Mouse (Mus musculus) frontal cortex, adult 2 months (tissue): ENCODE data around the gene Nmrk2. TPM values are rescaled to one million over a fixed set of nuclear protein-coding genes. Genes with fewer than 3 reads are reported as not detected.
A peak's percentile ranks its signal among the peaks of the same experiment; 100 is the strongest.
"Not testable (repeated sequence)": the region's sequence is repeated elsewhere in the genome, so short reads cannot be mapped to it uniquely, and the experiment has no call there.

Experiments used
- DNase-seq, 2 experiments: peaks; one replicate each; pipeline ENCODE4 v3.0.0; 2022; ENCODE audit warnings: low spot score in 1 of 2; ENCODE audit errors: extremely low spot score in 1 of 2
- polyA plus RNA-seq: library from polyadenylated mRNA; depleted of rRNA; stranded (reverse); fragments of >200 nt; gene quantifications from 2 replicates; pipeline ENCODE4 v1.2.3, GENCODE M21; 2012

The Nmrk2 gene
- polyA plus RNA-seq, 1 experiment, result 0.18 TPM

GRCm38 (mm10) chr10:81217267-81217666 is 15.4 kb upstream of the Nmrk2 start:
- DNase-seq, result not testable (repeated sequence)

DNA sequence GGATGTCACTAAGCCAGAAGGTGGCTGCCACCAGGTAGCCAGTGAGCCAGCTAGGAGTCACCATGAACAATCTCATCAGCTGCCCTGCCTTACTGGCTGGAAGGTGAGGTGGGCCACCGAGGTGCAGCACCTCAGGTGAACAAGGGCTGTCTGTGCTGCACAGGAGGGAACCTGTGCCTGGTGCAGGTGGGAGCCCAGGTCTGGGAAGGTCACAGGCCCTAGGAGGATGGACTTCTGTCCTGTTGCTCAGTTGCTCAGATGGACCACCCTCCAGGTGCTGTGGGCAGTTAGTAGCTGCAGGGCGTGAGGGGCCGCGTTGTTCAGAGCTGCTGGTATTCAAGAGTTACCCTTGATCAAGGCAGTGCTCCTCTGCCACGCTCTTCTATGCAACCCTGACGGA is 15.0 kb upstream of the Nmrk2 start:
- DNase-seq, result no peak

DNA sequence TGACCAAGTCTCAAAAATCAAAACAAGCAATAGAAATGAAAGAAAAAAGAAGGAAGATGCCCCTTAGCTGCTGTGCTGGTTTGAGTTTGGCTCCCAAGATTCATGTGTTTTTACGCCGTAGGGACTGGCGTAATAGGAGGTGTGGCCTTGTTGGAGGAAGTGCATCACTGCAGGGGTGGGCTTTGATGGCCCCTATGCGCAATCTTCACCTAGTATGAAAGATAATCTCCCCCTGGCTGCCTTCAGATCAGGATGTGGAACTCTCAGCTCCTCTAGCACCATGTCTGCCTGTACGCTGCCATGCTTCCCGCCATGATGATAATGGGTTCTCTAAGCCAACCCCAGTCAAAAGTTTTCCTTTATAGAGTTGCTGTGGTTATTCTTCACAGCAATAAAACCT is 14.4 kb upstream of the Nmrk2 start:
- DNase-seq, result no peak

DNA sequence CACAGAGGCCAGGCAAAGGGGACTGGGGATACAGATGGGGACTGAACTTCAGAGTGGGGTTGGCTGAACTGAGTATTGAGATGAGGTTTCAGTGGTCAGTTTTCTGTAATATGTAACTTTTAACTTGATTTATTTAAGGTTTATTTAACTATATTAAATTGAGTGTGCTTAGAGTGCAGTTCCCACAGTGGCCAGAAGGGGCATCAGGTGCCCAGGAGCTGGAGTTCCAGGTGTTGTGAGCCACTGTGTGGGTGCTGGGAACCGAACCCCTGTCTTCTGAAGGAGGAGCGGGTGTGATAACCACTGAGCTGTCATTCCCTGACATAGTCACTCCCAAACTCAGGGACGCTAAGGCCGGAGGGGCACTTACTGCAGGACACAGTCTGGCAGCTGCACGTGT is 8.3 kb upstream of the Nmrk2 start:
- no peak for DNase-seq

- no peak for DNase-seq
Measured at GRCm38 (mm10) chr10:81204137-81204536, 2.3 kb upstream of the Nmrk2 start.

GRCm38 (mm10) chr10:81202978-81203720 is 1.3 kb upstream of the Nmrk2 start:
- no peak for DNase-seq

DNA sequence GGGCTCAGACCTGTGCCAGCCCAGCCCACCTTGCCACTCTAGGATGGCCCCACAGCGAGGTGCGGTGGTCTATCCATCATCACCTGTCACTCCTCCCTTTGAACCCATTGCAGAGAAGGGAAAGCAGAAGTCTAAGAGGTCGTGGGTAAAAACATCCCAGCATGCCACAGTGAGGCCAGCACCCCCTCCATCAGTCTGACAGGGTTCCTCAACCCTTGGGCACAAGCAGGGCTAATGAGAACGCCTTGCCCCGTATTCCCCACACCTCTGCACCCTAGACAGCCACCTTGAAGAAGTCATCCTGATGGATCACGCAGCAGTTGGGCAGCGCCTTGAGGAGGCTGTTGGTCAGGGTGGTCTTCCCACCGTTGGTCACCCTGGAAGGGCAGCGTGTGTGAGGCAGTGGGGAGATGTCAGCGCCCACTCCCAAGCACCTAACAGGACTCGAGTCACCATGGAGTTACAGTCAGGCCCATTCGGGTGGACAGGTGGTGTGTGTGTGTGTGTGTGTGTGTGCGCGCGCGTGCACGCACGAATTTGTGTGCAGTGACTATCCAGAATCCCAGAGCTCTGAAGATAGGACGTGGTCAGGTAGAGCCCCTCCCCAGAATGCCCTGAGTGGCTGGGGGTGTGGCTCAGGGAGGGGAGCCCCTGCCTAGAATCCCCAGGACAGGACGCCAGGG is 1.1 kb downstream of the Nmrk2 start:
- DNase-seq, result no peak

- DNase-seq, result no peak
Measured at GRCm38 (mm10) chr10:81200141-81200540, 1.7 kb downstream of the Nmrk2 start.

DNA sequence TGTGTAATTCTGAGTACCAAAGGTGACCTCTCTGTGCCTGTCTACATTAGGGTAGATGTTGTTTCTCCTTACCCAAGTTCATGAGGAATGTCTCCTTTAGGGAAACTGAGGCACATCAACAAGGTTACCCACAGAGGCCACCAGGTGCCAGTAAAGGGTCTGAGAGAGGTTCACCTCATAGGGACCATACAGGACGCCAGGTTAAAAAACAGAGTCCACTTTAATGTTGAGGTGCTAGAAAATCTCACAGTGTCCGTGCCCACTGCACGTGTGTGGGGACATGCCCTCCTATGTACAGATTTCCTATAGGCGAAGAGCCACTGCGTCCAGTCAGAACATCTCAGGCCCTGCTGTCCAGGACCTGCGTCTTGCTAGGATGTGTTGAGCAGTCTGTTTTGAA is 2.9 kb downstream of the Nmrk2 start:
- DNase-seq, result no peak

DNA sequence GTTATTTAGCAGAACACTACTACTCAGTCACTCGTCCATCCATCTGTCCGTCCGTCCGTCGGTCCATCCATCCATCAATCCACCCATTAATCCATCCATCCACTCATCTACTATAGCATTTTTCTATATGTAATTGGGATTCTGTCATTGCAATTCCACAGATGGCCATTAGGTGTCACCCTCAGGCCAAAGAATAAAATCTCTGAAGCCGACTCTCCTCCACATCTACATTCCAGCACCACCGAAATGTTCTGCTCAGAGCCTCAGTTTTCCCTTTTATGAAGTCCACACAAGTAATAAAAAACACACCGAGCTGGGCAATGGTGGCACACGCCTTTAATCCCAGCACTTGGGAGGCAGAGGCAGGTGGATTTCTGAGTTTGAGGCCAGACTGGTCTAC is 3.6 kb downstream of the Nmrk2 start:
- peak in 1 of 2 experiments; percentile 90 for DNase-seq

DNA sequence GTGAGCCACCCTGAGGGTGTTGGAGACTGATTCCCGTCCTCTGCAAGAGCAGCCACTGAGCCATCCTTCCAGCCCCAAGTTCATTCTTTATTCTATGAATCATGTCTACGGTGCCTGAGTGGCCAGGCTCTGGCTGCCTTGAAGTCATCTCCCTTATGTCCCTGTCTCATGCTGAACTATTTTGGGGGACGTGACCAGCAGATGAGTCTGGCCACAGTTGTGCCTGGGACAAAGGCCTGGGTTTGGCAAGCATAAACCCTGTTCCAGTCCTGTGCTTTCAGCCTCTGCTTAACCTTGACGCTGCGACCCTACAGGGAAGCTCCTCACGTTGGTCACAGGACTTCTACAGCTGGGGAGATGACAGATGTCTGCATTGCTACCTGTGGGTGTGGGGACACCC is 4.5 kb downstream of the Nmrk2 start:
- DNase-seq, result no peak

DNA sequence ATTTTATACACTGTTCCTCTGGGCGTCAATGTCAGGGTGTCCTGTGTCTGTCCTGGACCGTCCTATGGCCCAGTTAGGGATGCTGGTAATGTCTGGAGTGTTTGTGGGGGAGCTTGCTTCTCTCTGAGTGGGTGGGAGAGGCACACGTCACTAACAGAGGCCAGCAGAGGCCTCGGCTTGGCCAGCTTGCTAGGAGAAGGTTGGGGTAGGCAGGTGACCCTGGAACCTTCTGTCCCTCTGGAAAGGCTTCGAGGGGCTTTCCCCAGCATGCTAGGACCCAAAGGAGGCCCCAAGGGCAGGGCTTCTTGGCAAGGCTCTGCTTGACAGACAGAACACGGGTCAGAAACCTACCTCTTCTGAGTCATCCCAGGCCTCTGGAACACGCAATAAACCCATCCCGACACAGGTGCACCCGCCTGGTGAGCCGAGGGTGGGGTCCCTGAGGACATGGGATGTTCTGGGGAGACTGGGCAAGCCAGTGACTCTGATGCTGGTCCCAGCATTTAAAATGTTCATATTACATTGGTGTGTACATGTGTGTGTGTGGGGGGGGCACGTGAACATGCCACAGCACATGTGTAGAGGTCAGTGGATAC is 5.3 kb downstream of the Nmrk2 start:
- no peak for DNase-seq

GRCm38 (mm10) chr10:81195300-81195699 is 6.6 kb downstream of the Nmrk2 start:
- DNase-seq, result no peak

GRCm38 (mm10) chr10:81193991-81194774 is 7.7 kb downstream of the Nmrk2 start:
- DNase-seq, result peak in 1 of 2 experiments; percentile 53

GRCm38 (mm10) chr10:81192968-81193501 is 8.8 kb downstream of the Nmrk2 start:
- DNase-seq, result peak in 1 of 2 experiments; percentile 50

DNA sequence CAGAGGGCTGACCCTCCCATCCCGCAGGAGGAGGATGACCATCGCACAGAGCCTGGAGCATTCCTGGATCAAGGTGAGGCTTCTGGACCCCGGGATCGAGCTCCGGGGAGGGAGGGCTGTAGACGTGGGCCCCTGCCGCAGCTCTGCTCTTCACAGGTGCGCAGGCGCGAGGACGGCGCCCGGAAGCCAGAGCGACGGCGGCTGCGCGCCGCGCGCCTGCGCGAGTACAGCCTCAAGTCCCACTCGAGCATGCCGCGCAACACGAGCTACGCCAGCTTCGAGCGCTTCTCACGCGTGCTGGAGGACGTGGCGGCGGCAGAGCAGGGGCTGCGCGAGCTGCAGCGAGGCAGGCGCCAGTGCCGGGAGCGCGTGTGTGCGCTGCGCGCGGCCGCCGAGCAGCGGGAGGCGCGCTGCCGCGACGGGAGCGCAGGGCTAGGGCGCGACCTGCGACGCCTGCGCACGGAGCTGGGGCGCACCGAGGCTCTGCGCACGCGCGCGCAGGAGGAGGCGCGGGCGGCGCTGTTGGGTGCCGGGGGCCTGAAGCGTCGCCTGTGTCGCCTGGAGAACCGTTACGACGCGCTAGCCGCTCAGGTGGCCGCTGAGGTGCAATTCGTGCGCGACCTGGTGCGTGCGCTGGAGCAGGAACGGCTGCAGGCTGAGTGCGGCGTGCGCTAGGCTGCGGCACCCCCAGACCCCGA is 9.4 kb downstream of the Nmrk2 start:
- peak; percentile 77 to 85 for DNase-seq

DNA sequence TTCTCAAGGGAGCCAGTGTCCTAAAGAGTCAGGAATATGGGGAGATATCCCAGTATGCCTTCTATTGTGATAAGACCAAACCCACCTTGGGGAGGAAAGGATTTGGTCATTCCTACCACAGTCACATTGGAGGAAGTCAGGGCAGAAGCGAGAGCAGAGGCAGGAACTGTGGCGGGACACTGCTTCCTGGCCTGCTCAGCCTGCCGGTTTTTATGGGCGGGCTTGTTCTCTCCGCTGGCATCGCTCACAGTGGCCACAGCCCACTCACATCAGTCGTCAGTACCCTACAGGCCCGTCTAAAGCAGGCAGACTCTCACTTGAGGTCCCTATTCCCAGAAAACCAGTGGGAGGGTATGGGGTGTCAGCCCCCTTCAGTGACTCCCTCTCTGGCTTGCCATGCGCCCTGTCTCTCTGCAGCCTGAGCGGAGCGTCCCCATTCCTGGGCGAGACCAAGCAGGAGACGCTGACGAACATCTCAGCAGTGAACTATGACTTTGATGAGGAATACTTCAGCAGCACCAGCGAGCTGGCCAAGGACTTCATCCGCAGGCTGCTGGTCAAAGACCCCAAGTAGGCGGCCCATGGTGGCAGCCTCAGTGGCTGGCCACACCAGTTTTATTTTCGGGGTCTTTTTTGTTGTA is 10.4 kb downstream of the Nmrk2 start:
- no peak for DNase-seq

- no peak for DNase-seq
Measured at GRCm38 (mm10) chr10:81190912-81191321, 10.9 kb downstream of the Nmrk2 start.

GRCm38 (mm10) chr10:81190236-81190911 is 11.5 kb downstream of the Nmrk2 start:
- DNase-seq, result no peak
